Mouse (Mus musculus) adrenal gland, postnatal 10 days (tissue): Measurements from ENCODE around the gene Npepps. TPM values are rescaled to one million over a fixed set of nuclear protein-coding genes. Genes with fewer than 3 reads are reported as not detected.
"Not testable (repeated sequence)": the region's sequence is repeated elsewhere in the genome, so short reads cannot be mapped to it uniquely, and the experiment has no call there.

Experiments
- DNase-seq: peaks from one replicate; pipeline ENCODE4 v3.0.0; 2021; ENCODE audit warnings: mixed read lengths
- total RNA-seq, 2 experiments: library from RNA; stranded (reverse); gene quantifications; 2 replicates each; pipeline ENCODE4 v1.2.3; 2021

Npepps gene
- total RNA-seq, 2 experiments from 2014 or later, result 63.2 to 68.3 TPM

DNA sequence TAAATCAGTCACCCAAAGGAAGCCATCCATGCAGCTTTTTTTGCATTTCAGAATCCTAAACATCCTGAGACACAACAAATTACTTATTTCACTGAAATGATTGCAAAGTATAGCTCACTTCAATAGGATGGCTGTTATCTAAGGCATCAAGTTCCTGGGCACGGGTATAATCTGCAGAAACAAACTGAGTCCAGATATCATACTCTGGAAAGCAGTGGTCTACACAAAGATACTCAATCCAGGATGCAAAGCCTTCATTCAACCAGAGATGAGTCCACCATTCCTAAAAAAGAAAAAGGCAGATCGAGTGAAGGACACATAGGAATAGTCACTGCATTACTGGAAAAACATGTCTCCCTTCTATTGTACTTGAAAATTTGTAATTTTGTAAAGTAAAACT, 42.5 kb downstream of the Npepps start:
- no peak for DNase-seq

DNA sequence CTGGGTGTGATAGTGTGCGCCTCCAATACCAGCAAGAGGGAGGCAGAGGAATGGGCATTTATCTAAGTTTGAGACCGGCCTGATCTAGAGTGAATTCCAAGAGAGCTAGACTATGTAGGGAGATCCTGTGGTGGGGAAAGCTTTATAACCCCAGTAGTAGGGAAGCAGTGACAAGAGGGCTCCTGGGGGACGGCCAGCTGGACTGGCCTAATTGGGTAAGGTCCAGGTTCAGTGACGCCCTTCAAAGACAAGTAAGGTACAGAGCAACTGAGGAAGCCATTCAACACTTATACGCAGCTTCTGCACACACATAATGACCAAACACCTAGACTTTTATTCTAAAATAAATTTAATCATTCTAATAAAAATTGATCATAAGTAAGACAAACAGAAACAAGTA, 48.0 kb downstream of the Npepps start:
- DNase-seq, result peak; percentile 56

DNA sequence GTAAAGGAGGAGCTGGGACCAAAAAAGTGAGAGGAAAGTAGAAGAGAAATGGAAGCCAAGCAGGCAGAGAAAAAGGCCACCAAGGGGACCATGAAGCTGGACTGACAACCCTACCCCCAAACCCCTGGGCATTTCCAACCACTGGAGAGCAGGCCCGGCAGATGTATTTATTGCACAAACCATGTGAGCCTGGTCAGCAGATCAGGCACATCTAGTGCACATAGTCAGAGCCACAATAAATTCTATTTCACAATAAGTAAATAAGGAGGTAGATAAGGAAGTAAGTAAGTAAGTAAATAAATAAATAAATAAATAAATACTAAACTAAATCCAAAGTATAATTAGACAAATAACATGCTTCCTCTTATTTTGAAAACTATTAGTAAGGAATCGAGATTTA, 51.0 kb downstream of the Npepps start:
- DNase-seq, result no peak

DNA sequence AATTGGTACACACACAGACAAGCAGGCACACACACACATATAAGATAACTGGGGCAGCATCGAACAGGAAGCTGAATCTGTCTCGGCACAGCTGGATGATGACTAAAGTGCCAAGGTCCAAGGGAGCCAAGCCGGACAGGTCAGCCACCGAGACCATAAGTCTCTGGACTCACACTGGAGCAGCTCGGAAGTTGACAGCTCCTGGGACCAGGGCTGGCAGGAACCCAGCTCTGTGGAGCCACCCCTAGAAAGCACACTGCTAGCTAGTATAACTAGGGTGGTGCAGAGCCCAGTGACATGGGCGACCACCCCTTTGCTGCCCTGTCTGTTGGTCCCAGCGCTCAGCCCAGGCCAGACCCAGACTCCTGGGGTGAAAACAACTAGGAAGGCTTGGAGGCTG, 51.5 kb downstream of the Npepps start:
- DNase-seq, result peak; percentile 63

DNA sequence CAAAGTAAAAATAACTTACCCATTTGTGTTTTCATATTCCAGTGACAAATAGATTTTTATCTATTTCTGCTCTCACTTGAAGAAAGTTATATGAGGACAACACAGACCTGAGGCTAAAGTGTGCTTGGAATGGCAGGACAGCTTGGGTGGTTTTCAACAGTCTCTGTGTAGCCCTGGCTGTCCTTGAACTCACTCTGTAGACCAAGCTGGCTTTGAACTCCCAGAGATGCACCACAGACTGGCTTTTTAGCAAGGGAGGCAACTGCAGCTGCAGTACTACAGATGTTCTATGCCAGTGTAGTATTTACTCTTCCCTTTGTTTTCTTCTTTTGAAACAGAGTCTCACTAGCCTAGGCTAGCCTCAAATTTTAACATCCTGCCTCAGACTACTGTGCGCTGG, 54.3 kb downstream of the Npepps start:
- DNase-seq, result no peak

DNA sequence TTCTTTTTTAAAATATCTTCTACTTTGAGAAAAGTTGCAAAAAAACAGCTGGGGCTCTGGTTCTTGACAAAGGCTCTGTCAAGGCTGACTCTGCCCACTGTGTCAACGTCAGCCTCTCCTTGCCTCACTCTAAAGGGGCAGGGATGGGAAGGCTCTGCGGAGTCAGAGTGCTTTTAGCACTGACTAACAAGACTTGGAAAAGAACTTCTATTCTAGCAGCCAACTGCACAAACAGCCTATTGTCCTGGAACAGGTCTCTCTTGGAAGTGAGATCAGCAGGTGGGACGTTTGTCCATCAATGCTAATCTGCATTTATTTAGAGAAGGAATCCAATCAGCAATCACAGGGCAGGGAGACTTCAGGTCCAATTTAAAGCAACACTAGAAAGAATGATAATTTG, 57.0 kb downstream of the Npepps start:
- no peak for DNase-seq

DNA sequence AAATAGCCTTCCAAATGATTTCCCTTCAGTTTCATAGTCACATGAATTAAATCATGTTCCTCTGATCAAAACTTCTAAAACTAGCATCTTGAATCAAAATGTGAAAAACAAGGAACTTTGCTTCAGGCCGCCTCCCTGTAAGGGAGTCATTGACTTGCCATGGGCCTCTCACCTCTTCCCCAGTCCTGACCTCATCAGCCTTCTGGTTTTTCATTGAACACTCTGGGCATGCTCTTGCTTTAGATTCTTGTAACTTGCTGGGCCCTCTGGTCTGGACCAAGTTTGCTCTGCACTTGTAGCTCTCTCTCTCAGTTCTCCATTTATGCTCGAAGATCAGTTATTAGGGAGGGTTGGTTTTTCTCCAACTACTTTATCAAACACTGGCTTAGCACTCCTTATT, 58.8 kb downstream of the Npepps start:
- DNase-seq, result no peak

DNA sequence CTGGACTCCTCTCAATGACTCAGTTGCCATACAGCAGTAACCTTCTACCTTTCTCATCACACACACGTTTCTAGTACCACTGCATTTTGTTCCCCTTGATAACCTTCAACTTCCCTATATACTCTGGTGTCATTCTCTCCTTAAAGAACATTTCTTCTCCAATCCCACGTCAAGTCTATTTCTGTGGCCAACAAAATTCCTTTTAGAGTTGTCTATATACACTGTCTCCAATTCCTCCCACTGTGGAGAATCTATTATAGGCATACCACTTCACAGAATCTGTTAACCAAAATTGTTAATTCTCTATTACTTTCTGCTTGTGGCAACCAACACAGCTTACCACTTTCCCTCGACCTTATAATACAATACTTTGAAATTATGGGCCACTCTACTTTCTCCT, 60.2 kb downstream of the Npepps start:
- DNase-seq, result no peak

DNA sequence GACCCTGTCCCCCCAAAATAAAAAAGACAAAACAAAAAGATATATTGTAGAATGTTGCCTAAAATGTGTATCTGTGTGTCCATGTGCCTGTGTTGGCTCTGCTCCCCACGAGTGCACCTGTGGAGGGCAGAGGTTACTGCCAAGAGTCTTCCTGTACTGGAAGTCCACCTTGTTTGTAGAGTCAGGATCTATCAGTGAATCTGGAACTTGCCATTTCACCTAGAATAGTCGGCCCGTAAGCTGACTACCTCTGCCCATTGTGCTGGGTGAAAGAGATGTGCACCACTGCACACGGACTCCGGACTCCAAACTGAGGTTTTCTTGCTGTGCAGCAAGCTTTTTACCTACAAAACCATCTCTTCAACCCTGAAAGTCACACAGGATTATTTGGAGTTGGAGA, 66.0 kb downstream of the Npepps start:
- no peak for DNase-seq

DNA sequence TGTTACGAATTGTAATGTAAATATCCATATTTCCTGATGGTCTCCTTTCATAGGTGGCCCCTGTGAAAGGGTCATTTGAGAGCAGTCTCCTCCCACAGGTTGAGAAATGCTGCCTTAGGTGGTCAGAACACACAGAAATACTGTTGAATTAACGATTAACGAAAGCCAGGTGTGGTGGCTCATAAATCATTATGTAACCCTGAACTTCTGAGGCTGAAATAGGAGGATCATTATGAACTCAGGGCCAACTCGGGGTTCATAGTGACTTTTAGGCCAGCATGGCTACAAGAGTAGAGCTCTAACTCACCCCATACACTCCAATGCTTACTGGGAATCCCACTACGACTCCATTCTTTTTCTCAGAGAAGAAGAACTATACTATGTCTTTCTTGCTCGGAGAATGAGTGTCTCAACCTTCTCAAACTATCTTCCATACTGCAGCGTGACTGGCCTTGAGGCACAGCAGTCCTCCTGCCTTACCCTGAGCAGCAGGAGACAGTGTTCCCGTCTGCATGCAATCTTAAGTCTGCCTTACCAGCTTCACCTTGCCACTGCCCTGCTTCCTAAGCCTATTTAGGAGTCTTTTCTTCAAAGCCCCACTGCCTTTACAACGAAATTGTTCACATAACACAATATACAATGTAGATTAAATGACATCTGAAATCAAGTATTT, 69.6 kb downstream of the Npepps start:
- no peak for DNase-seq

DNA sequence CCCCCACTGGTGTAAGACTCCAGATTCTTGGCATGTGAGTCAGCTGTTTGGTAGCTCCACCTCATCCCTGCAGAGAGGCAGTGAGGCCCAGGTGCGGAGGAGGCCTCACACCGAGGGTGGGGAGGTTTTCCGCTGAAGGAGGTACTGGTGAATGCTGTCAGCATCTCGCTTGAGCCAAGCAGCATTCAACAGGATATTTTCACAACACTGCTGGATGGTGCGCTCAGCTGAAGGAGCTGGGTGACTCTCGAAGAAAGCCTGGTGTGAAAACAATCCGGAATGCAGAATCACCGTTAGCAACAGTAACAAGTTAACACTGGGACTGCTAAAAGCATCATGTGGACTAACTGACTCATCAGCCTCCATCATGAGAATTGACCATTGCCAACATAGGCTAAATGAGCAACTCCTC, 73.4 kb downstream of the Npepps start:
- no peak for DNase-seq

DNA sequence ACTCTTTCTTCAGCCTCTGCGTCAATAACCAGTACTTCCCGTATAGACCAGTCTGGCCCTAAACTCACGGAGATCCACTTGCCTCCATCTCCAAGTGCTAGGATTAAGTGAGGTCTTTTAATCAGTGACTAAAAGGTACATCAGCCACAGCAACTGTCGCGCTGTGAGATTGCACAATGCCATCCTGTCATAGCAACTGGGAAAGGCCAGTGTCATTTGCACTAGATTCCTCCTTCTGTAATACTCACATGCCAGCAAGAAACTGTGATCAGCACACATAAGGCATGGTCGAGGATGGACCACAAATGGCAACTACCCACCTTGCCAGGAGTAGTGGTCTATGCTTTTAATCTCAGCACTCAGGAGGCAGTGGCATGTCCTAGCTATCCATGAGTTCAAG, 80.9 kb downstream of the Npepps start:
- DNase-seq, result peak; percentile 24

DNA sequence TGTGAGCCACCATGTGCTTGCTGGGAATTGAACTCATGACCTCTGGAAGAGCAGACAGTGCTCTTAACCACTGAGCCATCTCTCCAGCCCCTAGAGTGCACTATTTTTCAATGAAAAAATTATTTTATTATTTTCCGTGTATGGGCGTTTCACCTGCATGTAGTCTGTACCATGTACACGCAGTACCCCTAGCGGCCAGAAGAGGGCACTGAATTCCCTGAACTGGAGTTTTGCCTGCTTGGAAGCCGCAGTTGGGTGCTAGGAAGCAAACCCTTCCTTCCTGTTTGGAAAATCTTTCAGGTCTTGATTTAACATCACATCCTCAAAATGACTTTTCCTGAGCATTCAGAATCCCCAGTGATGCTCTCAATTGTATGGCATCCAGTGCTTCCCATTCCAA, 81.8 kb downstream of the Npepps start:
- peak; percentile 53 for DNase-seq

DNA sequence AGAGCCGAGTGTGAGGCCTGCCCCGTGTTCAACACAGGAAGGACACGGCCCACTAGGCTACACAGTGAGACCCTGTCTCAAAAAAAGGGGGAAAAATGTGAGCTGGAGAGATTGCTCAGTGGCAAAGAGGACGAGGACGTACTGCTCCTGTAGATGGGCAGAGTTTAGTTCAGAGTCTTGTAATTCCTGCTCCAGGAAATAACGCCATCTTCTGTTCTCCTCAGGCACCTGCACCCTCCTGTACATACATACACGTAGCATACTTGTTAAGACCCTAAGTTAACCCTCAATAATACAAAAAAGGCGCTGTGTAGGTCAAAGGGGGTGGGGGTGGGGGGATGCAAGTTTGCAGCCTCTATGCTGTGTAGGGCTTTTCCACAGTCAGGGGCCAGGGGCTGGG, 83.4 kb downstream of the Npepps start:
- no peak for DNase-seq

DNA sequence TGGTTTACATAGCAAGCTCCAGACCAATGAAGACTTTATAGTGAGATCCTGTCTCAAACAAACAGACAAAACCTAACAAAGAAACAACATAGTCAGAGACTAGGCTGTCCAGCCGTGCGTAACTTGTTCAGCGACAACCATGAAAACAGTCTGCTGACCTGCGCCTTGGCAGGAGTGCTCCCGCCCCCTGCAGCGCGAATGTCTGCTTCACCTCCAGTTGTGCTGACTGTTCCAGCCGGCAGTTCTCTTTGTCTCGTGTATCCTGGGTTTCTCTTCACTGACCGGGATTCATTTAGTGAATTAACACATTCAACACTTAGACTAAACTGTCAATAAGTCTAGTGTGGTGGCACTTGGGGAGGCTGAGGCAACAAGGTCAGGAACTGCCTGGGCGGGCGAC, 83.9 kb downstream of the Npepps start:
- DNase-seq, result no peak

DNA sequence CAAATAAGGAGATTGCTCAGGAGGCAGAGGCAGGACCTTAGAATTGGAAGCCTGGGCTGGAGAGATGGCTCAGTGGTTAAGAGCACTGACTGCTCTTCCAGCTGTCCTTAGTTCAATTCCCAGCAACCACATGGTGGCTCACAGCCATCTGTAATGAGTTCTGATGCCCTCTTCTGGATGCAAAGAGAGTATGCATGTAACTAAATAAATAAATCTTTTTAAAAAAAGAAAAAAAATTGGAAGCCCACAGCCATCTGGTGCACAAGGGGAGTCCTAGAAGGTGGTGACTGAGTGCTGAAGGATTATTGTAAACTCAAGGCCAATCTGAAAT, 87.9 kb downstream of the Npepps start:
- DNase-seq, result no peak

DNA sequence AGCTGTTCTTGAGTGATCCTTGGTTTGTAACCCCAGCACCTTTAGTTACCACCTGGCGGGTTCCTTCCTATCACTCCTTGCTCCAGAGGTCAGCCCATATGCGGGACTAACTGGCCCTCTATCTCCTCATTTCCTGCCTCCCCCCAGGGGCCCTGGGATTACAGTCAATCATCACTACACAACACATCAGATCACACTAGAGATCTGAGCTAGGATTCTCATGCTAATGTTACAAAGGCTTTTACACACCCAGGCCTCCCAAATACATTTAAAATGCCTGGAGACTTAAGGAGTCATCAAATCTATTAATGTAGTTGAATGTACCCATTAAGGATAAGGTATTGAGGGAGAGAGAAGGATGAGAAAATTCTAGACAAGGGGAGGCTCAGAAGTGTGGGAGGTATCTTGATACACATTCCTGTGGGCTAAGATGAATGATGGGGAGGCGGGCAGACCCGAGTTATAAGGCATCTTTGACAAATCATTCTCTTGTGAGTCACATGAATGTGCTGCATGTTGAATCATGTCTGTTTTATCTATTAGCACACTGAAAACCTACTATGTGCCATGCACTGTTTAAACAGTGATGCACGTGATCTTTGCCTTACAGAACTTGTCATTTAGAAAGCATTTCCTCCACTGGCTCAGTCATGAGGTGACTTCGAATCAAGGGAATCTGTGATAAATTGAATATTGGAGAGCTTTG, 88.4 kb downstream of the Npepps start:
- no peak for DNase-seq

DNA sequence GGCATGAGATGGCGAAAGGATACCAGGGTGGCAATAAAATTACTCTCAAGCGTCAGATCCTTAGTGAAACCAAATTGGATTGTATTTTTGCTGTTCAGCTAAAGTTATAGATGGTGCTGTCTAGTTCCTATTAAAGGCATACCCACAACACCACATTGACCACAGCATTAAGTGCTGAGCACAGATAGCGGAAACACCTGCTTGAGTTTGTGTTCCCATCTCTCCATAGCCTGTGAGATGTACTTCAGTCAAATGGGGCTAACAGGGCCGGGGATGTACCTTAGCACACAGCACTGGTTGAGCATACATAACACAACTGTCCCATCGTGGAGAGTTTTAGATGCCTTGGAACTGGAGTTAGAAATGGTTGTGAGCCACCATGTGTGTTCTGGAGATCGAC, 89.4 kb downstream of the Npepps start:
- DNase-seq, result no peak

DNA sequence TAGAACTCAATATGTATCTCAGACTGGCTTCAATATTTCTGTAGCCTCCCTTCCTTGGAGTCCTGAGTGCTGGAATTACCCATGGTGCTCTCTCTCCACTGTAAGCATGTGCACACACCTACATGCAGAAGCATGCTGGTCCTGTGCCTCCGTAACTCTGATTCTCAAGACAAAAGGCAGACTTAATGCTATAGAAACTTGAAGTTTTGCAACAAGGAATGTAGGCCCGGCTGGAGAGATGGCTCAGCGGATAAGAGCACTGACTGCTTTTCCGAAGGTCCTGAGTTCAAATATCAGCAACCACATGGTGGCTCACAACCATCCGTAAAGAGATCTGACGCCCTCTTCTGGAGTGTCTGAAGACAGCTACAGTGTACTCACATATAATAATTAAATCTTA, 90.8 kb downstream of the Npepps start:
- DNase-seq, result not testable (repeated sequence)

DNA sequence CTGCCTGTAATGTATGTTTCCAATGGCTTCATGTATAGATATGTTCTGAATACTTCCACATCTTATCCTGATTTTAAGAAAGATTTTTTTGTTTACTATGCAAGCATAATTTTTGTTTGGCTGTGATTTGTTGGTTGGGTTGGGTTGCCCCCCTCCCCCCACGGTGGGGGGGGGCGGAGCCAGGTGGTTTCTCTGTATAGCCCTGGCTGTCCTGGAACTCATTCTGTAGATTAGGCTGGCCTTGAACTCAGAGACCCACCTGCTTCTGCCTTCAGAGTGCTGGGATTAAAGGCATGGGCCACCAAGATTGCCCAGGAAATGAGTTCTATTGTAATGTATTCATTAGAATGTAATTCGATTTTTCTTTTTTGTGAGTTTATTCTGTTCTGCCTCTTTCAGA, 91.2 kb downstream of the Npepps start:
- no peak for DNase-seq

DNA sequence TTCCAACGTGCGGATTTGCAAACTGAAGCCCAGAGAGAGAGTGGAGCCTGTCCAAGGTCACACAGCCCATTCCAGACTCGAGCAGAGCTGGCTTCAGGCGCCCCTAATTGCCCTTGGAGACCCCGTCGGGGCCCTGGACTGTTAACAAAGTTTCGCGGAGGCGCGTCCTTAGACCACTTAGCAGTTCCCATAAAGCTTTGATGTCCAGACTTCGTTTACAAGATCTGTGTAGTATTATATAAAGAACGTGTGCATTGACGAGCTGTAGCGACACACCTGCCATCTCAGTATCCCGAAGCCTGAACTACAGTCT, 91.8 kb downstream of the Npepps start:
- no peak for DNase-seq

DNA sequence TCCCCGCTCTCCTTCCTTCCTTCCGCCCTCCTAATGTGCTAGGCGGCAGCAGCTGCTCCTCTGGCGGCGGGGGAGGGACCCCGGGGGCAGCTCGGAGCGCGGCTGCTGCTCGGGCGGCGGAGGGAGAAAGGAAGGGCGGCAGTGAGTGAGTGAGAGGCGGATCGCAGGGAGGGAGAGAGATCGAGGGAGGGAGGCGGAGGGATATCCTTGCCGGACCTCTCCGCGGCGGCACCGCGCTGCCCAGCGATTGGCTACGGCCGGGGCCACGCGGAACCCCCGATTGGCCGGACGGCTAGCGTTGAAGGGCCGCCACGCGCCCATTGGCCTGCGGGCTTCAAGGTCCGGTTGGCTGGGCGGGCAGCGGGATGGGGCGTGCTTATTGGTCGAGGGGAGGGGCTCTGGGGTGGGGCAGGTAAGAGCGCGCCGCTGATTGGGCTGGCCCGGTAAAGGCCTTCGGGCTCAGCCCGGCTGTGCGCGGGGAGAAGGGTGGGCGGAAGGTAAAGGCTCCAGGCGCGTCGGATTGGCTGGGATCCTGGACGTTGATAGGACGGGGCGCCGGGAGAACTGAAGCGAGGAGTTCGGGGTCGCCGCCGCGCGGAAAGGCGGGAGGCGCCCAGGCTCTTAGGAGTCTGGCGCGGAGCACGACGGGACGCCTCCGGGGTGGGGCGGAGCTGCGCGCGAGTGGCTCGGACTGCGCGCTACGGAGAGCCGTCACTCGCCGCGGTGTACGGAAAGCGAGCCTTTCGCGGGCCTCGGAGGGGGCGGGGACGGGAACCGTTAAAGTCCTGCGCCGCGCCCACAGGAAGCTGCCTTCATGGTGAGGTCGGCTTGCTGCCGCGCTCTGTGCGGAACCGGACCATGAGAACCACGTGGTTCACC, 92.4 kb downstream of the Npepps start, which contains the start of gene Kpnb1:
Gene Kpnb1, minus strand, starts transcription at position 118 of the 879 bp plus-strand sequence.
- peak; percentile 99 for DNase-seq

DNA sequence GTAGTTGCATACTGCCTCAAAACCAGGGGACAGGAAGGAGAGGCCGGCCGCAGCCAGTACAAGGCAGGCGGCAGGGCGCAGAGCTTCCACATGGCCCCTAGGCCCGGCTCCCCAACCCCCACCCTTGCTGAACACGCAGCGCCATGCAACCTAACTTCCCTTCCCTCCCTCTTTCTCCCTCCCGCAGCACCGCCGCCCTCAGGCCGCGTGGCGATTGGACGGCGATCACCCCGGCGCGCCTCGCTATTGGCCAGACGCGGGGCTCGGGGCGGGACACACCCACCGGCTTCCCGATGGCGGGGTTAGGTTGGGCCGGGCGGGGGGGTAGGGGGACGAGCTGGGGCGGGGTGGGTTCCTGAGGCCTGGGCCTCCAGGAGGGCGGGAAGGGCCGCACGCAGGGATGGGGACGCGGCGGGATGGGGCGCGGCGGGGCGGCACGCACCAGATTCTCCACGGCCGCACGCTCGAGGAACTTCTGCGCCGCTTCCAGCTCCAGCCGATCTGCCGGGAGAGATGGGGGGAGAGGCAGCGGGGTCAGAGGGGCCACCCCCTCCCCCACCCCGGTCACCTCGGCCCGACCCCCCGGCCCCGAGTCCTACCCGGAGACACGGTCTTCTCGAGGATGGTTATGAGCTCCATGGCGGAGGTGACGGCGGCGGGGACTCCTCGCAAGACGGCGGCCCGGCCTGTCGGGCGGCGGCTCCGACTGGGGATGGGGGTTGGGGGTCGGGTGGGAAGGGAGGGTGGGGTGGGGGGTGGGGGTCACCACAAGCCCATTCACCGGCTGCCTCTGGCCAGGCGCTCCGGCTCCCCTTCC, 93.3 kb downstream of the Npepps start:
- DNase-seq, result peak; percentile 99
